Mouse (Mus musculus): ENCODE measurements at regions not wholly inside any gene's neighbourhood (a gene's known extent, or its start where the extent isn't known, plus 50 kb on each side); places are given as distances from the start of the nearest gene placed in this dataset.

GRCm38 (mm10) chr2:172801804-172802203 is 138.3 kb downstream of the Bmp7 start:
- TF ChIP-seq GATA1 (IDR thresholded peaks at IDR 0.05; ENCODE audit: borderline replicate concordance, low read length) (no peak), FLI1 (IDR thresholded peaks at IDR 0.05; ENCODE audit: low read length) (no peak)

Data from megakaryocyte, embryonic 14.5 days (primary cell).